Mouse (Mus musculus): ENCODE measurements around the gene Itga3. TPM values are rescaled to one million over a fixed set of nuclear protein-coding genes. Genes with fewer than 3 reads are reported as not detected.

Gene Itga3
- polyA plus RNA-seq, 1 experiment: 49.4 TPM

GRCm38 (mm10) chr11:95053062-95053461, 23.5 kb downstream of the Itga3 start:
- WGBS: 20% methylated on average over 9 of the region's 9 CpGs
- no peak overlapping the region for H3K4me3 ChIP-seq (replicated peaks; ENCODE audit: insufficient read depth, low read depth, low read length)
- TF ChIP-seq POLR2A (IDR thresholded peaks at IDR 0.05; ENCODE audit: borderline replicate concordance, insufficient read depth, low read length): no peak
- no peak for TF ChIP-seq CTCF (IDR thresholded peaks at IDR 0.05; ENCODE audit: borderline replicate concordance, insufficient read depth, low read depth, low read length)

GRCm38 (mm10) chr11:95046980-95047680, 29.5 kb downstream of the Itga3 start:
- DNase-seq: peak; percentile 67 to 71
- Histone ChIP-seq H3K27ac (ENCODE audit: insufficient read depth, low read length) (no peak overlapping the region), H3K27me3 (ENCODE audit: control insufficient read depth, insufficient read depth, low read length) (no peaks in the 10 kb centered on the region), H3K4me1 (ENCODE audit: control insufficient read depth, insufficient read depth, low read length) (no peaks in the 10 kb centered on the region), H3K4me3 (replicated peaks; ENCODE audit: insufficient read depth, low read depth, low read length) (no peak overlapping the region)
- TF ChIP-seq CTCF (IDR thresholded peaks at IDR 0.05; ENCODE audit: borderline replicate concordance, insufficient read depth, low read depth, low read length) (peak; percentile 87), POLR2A (IDR thresholded peaks at IDR 0.05; ENCODE audit: borderline replicate concordance, insufficient read depth, low read length) (no peak)
- WGBS: 50% methylated on average over 9 of the region's 9 CpGs

More at GRCm38 (mm10) chr11:95053062-95053461, 23.5 kb downstream of the Itga3 start:
- Histone ChIP-seq H3K27ac (ENCODE audit: insufficient read depth, low read length) (no peak overlapping the region), H3K27me3 (ENCODE audit: control insufficient read depth, insufficient read depth, low read length) (no peaks in the 10 kb centered on the region), H3K4me1 (ENCODE audit: control insufficient read depth, insufficient read depth, low read length) (no peaks in the 10 kb centered on the region)
- peak in 1 of 2 experiments; percentile 7 for DNase-seq

- peaks cover 4% of the 10 kb centered on the region for H3K4me1 ChIP-seq (ENCODE audit: control insufficient read depth, insufficient read depth, low read length)
- H3K27ac ChIP-seq (ENCODE audit: insufficient read depth, low read length): no peak overlapping the region
- no peak overlapping the region for H3K4me3 ChIP-seq (replicated peaks; ENCODE audit: insufficient read depth, low read depth, low read length)
- TF ChIP-seq POLR2A (IDR thresholded peaks at IDR 0.05; ENCODE audit: borderline replicate concordance, insufficient read depth, low read length): no peak
- TF ChIP-seq CTCF (IDR thresholded peaks at IDR 0.05; ENCODE audit: borderline replicate concordance, insufficient read depth, low read depth, low read length): no peak
- no peaks in the 10 kb centered on the region for H3K27me3 ChIP-seq (ENCODE audit: control insufficient read depth, insufficient read depth, low read length)
- WGBS: 77% methylated on average over 13 of the region's 13 CpGs
- peak in 1 of 2 experiments; percentile 15 for DNase-seq
These were observed 32.3 kb downstream of the Itga3 start for GRCm38 (mm10) chr11:95044185-95044870.

- DNase-seq: peak in 1 of 2 experiments; percentile 19
- H3K27ac ChIP-seq (ENCODE audit: insufficient read depth, low read length): no peak overlapping the region
- WGBS: 62% methylated on average over 7 of the region's 7 CpGs
- TF ChIP-seq POLR2A (IDR thresholded peaks at IDR 0.05; ENCODE audit: borderline replicate concordance, insufficient read depth, low read length) (no peak), CTCF (IDR thresholded peaks at IDR 0.05; ENCODE audit: borderline replicate concordance, insufficient read depth, low read depth, low read length) (no peak)
- H3K27me3 ChIP-seq (ENCODE audit: control insufficient read depth, insufficient read depth, low read length): no peaks in the 10 kb centered on the region
- peaks cover 9% of the 10 kb centered on the region for H3K4me1 ChIP-seq (ENCODE audit: control insufficient read depth, insufficient read depth, low read length)
- no peak overlapping the region for H3K4me3 ChIP-seq (replicated peaks; ENCODE audit: insufficient read depth, low read depth, low read length)
These were observed 33.0 kb downstream of the Itga3 start for GRCm38 (mm10) chr11:95043608-95044007.

- TF ChIP-seq CTCF (IDR thresholded peaks at IDR 0.05; ENCODE audit: borderline replicate concordance, insufficient read depth, low read depth, low read length): no peak
- no peak for TF ChIP-seq POLR2A (IDR thresholded peaks at IDR 0.05; ENCODE audit: borderline replicate concordance, insufficient read depth, low read length)
- peak; percentile 25 to 26 for DNase-seq
- Histone ChIP-seq H3K4me3 (replicated peaks; ENCODE audit: insufficient read depth, low read depth, low read length) (no peak overlapping the region), H3K4me1 (ENCODE audit: control insufficient read depth, insufficient read depth, low read length) (peaks cover 14% of the 10 kb centered on the region), H3K27ac (ENCODE audit: insufficient read depth, low read length) (no peak overlapping the region), H3K27me3 (ENCODE audit: control insufficient read depth, insufficient read depth, low read length) (no peaks in the 10 kb centered on the region)
- 87% methylated on average over 4 of the region's 4 CpGs for WGBS
These were observed 33.5 kb downstream of the Itga3 start for GRCm38 (mm10) chr11:95043060-95043459.

- TF ChIP-seq CTCF (IDR thresholded peaks at IDR 0.05; ENCODE audit: borderline replicate concordance, insufficient read depth, low read depth, low read length): peak; percentile 74
- TF ChIP-seq POLR2A (IDR thresholded peaks at IDR 0.05; ENCODE audit: borderline replicate concordance, insufficient read depth, low read length): peak; percentile 70; the same call in 1 of the 2 replicates
- H3K4me1 ChIP-seq (ENCODE audit: control insufficient read depth, insufficient read depth, low read length): peaks cover 23% of the 10 kb centered on the region
- H3K27ac ChIP-seq (ENCODE audit: insufficient read depth, low read length): peak overlapping the region; percentile 65
- under 1% methylated on average over 11 of the region's 11 CpGs for WGBS
- peak overlapping the region; percentile 72 for H3K4me3 ChIP-seq (replicated peaks; ENCODE audit: insufficient read depth, low read depth, low read length)
- no peaks in the 10 kb centered on the region for H3K27me3 ChIP-seq (ENCODE audit: control insufficient read depth, insufficient read depth, low read length)
- peak; percentile 89 for DNase-seq
These were observed 34.5 kb downstream of the Itga3 start for GRCm38 (mm10) chr11:95042096-95042495.

- TF ChIP-seq POLR2A (IDR thresholded peaks at IDR 0.05; ENCODE audit: borderline replicate concordance, insufficient read depth, low read length): peak; percentile 81
- no peak for TF ChIP-seq CTCF (IDR thresholded peaks at IDR 0.05; ENCODE audit: borderline replicate concordance, insufficient read depth, low read depth, low read length)
- DNase-seq: peak; percentile 97 to 99
- Histone ChIP-seq H3K4me1 (ENCODE audit: control insufficient read depth, insufficient read depth, low read length) (peaks cover 32% of the 10 kb centered on the region), H3K27me3 (ENCODE audit: control insufficient read depth, insufficient read depth, low read length) (no peaks in the 10 kb centered on the region), H3K27ac (ENCODE audit: insufficient read depth, low read length) (peak within 1 kb of the TSS; percentile 100), H3K4me3 (replicated peaks; ENCODE audit: insufficient read depth, low read depth, low read length) (peak within 1 kb of the TSS; percentile 80)
- under 1% methylated on average over 41 of the region's 41 CpGs for WGBS
These were observed 35.4 kb downstream of the Itga3 start, which contains the start of gene Pdk2 for GRCm38 (mm10) chr11:95041139-95041609. Pdk2 (minus strand) TSS chr11:95041354.

Data from cerebellum, adult 2 months (tissue).